Mouse (Mus musculus) olfactory bulb, adult 2 months (tissue): Measurements from ENCODE around the gene Ccdc82.

Experiments used
- CTCF ChIP-seq: fragments of 200-500 bp; IDR thresholded peaks from 2 replicates; pipeline ENCODE4 v1.5.1; 2012; ENCODE audit warnings: low read depth, mild to moderate bottlenecking, low read length, moderate library complexity; ENCODE audit not compliant: insufficient read depth
- POLR2A ChIP-seq: fragments of 200-500 bp; IDR thresholded peaks from 2 replicates; pipeline ENCODE4 v1.6.1; 2012; ENCODE audit warnings: mild to moderate bottlenecking, low read depth, low read length, moderate library complexity; ENCODE audit not compliant: insufficient read depth

- no peak for TF ChIP-seq CTCF
- no peak for TF ChIP-seq POLR2A
Measured at GRCm38 (mm10) chr9:13300041-13300441, 53.3 kb downstream of the Ccdc82 start.
